Mouse (Mus musculus) ES-E14 (cell line): Measurements from ENCODE around the gene Tectb.

ENCODE experiments used
- MAFK ChIP-seq: IDR thresholded peaks from 2 replicates; pipeline ENCODE4 v1.6.1; 2014; ENCODE audit warnings: mild to moderate bottlenecking, low read depth, low read length, inconsistent platforms; ENCODE audit not compliant: insufficient read depth
- ZC3H11A ChIP-seq: IDR thresholded peaks from 2 replicates; pipeline ENCODE4 v1.6.1; 2012; ENCODE audit warnings: low read depth, mild to moderate bottlenecking, inconsistent platforms, low read length, borderline replicate concordance

DNA sequence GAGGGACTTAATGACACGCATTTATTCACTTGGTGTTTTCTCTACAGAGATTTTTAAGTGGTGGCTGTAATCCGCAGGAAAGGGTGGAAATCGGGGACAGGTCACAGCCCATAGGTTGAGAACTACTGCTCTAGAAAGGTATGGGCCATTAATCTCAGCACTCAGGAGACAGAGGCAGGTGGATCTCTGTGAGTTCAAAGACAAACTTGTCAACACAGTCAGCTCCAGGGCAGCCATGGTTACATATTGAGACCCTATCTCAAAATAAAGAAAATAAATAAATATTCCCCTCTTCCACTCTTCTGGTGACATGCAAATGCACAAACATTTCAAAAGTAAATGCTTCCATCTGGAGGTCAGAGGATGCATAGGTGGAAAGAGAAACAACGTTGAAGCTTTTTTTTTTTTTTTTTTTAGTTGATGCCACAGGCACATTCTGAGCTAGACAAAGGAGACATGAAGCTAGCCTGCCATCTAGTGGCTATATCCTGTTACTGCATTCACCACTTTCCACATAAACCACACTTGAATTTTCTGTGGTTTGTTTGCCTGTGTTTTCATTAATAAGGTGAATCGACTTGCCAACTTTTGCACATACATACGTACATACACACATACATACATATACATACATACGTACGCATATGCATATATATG is 26.1 kb downstream of the Tectb start:
- peak; percentile 94; the same call in 1 of the 2 replicates for TF ChIP-seq ZC3H11A
- 0 out of 2 replicates have a peak, but pooled peaks have one; percentile 12 for TF ChIP-seq MAFK
